Mouse (Mus musculus): ENCODE data around the gene Muc4. TPM values are rescaled to one million over a fixed set of nuclear protein-coding genes. Genes with fewer than 3 reads are reported as not detected.

Muc4 gene
- polyA plus RNA-seq, 1 experiment from 2014 or later, result not detected

- ChIA-PET POLR2A (no interaction called here), CTCF (no interaction called here)
- ATAC-seq, result no peak
- no peak for DNase-seq (ENCODE audit: low read depth, low spot score)
- no peaks in the 10 kb centered on the region for H3K27me3 ChIP-seq
- no peak for TF ChIP-seq CTCF (IDR thresholded peaks at IDR 0.05)
- in situ Hi-C loops (cut with MboI; ENCODE audit: low pct_unique_long_range_greater_than_20kb), result no loop called here
Observed at GRCm38 (mm10) chr16:32831501-32831900, 95.8 kb downstream of the Muc4 start.

Other genes with a start within 250 kb of the Muc4 start
- 0.04 TPM for gene Slc51a, start 248.0 kb upstream of the Muc4 start, polyA plus RNA-seq (2021)
- gene Zdhhc19, start 239.6 kb upstream of the Muc4 start, polyA plus RNA-seq (2021), result not detected
- gene Tfrc, start 127.0 kb upstream of the Muc4 start, polyA plus RNA-seq (2021), result 84.9 TPM
- 72.0 TPM for gene Tnk2, start 92.0 kb upstream of the Muc4 start, polyA plus RNA-seq (2021)
- gene Muc20, start 61.5 kb downstream of the Muc4 start, polyA plus RNA-seq (2021), result 0.05 TPM
- gene Smbd1, start 74.6 kb downstream of the Muc4 start, polyA plus RNA-seq (2021), result not detected
- 108 TPM for gene Fyttd1, start 141.6 kb downstream of the Muc4 start, polyA plus RNA-seq (2021)
- gene Rubcn, start 141.9 kb downstream of the Muc4 start, polyA plus RNA-seq (2021), result 39.2 TPM
- 24.5 TPM for gene Lrch3, start 178.2 kb downstream of the Muc4 start, polyA plus RNA-seq (2021)